Mouse (Mus musculus) cerebellum, adult 2 months (tissue): Measurements from ENCODE around the gene Ggt5.
A peak's percentile ranks its signal among the peaks of the same experiment; 100 is the strongest.

Experiments used
- CTCF ChIP-seq: fragments of 200-500 bp; IDR thresholded peaks from 2 replicates; pipeline ENCODE4 v1.5.1; 2011; ENCODE audit warnings: low read depth, mild to moderate bottlenecking, control low read depth, low read length, moderate library complexity, borderline replicate concordance; ENCODE audit not compliant: insufficient read depth
- POLR2A ChIP-seq: fragments of 200-500 bp; IDR thresholded peaks from 2 replicates; pipeline ENCODE4 v1.6.1; 2011; ENCODE audit warnings: low read length, control low read depth, borderline replicate concordance; ENCODE audit not compliant: insufficient read depth

DNA sequence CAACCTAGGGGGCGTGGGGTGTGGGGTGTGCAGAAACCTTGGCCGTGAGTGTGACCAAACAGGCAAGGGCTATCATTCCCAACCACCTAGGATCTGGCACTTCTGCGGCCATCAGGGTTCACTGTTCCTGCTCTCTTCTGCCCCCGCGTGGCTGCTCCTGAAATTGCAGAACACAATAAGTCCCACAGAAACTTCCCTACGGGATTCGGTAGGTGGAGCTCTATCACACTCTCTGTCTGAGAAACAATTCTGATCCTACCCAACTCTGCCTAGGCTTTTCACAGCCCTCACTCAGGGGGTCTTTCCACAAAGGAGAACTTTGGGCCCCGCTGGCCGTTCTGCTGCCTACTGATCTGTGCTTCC lies 46.5 kb downstream of the Ggt5 start:
- TF ChIP-seq CTCF (peak; percentile 99), POLR2A (no peak)
